Mouse (Mus musculus): ENCODE results near the gene Aldoc.

DNA sequence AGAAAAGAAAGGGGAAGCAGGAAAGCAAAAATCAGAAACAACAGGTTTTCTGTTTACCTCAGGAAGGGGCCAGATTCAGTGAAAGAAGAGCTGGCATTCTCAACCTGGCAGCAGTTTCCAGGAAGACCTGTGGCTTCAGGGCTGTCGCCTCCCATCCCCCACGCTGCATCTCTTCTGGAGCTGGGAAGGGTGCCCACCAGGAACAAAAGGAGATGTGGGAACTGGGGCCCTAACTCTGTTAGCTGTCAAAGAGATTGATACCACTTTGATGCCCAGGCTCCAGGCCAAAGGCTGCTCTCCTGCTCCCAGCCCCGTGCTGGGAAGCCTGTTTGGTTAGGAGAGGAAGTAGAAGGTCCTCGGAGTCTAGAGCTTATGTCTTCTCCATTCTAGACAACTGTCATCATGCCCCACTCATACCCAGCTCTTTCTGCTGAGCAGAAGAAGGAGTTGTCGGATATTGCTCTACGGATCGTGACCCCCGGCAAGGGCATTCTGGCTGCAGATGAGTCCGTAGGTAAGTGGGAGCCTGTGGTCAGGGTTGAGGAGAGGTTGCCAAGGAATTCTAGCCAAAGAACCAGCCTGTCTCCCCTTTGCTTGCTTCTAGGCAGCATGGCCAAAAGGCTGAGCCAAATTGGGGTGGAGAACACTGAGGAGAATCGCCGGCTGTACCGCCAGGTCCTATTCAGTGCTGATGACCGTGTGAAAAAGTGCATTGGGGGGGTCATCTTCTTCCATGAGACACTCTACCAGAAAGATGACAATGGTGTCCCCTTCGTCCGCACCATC lies 1.4 kb downstream of the Aldoc start:
- TF ChIP-seq CTCF (IDR thresholded peaks at IDR 0.05; ENCODE audit: borderline replicate concordance, insufficient read depth, low read depth, low read length) (no peak), POLR2A (IDR thresholded peaks at IDR 0.05; ENCODE audit: borderline replicate concordance, insufficient read depth, low read length) (no peak)
